In the genomic region with DNA sequence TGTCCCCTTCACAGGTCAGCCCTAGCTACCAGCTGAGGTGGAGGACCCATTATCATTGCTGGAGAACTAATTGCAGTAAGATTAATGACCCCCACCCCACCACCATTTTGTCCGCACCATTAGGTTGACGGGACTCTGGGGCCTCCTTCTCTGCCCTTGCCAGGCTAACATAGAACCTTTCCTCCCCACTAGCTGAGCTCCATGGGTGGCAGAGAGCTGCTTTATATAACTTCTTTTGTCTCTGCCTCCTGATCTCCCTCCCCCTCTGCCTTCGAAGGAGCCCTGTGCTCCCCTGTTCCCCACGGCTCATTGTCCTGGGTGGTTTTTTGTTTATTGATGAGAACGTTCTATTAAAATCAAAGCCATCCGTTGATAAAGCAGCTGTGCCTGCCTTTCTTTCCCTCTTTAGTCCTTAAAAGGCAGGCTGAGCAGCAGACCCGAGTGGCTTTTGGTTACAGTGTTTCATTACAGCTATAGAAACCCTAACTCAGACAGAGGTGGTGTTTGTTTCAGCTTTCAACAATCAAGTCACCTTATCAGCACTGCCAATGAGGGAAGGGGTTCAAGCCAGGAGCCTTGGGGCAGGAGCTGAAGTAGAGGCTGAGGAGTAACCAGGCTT, we compare ENCODE assay signal across 15 mouse cellular contexts. TPM values are rescaled to one million over a fixed set of nuclear protein-coding genes. Genes with fewer than 3 reads are reported as not detected.
A peak's percentile ranks its signal among the peaks of the same experiment; 100 is the strongest.
DNase-seq lines count a peak whose midpoint lies in the region; ATAC-seq and TF ChIP-seq lines count a peak whose summit lies in the region.
"Had no signal": no experiment of that assay in that cellular context is flagged by ENCODE, and none has a peak within 500 bp of the region (broad histone marks: within the 10 kb centered on the region; RNA-seq: fewer than 3 reads in every experiment).

No protein-coding gene starts in this region.

- H3K9me3 ChIP-seq in heart, embryonic 12.5 days (replicated peaks) = 0 out of 2 replicates have a peak, but pooled peaks cover 5% of the 10 kb centered on the region
- H3K9me3 ChIP-seq in midbrain, embryonic 13.5 days = no peaks in the 10 kb centered on the region
- H3K9me3 ChIP-seq: stomach, embryonic 15.5 days had no signal

- TF ChIP-seq POLR2A in thymus, adult 2 months (IDR thresholded peaks at IDR 0.05; ENCODE audit: control insufficient read depth, extremely low read depth, insufficient read depth, low read length, poor library complexity) = no peak

- no peak for DNase-seq in heart, postnatal 25 days (ENCODE audit: low spot score)
- no peak for DNase-seq in thymus, adult 2 months
- no peak for DNase-seq in thymus, adult 18-20 months
- DNase-seq in liver = no peak
- DNase-seq in adrenal gland, adult 2 months = no peak
- DNase-seq: cerebellum, postnatal 14 days; kidney, postnatal 10 days; lung, adult 18-20 months; right cerebral cortex, adult 18-20 months had no signal

- H3K36me3 ChIP-seq in heart, embryonic 12.5 days = no peaks in the 10 kb centered on the region
- no peaks in the 10 kb centered on the region for H3K36me3 ChIP-seq in thymus, adult 2 months (ENCODE audit: control insufficient read depth, insufficient read depth, low read length)
- H3K36me3 ChIP-seq in midbrain, embryonic 13.5 days = no peaks in the 10 kb centered on the region
- H3K36me3 ChIP-seq: stomach, embryonic 15.5 days had no signal

- no peaks in the 10 kb centered on the region for H3K27me3 ChIP-seq in heart, embryonic 12.5 days (replicated peaks)
- H3K27me3 ChIP-seq in thymus, adult 2 months (ENCODE audit: control insufficient read depth, insufficient read depth, low read length) = no peaks in the 10 kb centered on the region
- no peaks in the 10 kb centered on the region for H3K27me3 ChIP-seq in midbrain, embryonic 13.5 days
- H3K27me3 ChIP-seq: Patski; stomach, embryonic 15.5 days had no signal

- no peak overlapping the region for H3K4me3 ChIP-seq in heart, embryonic 12.5 days
- no peak overlapping the region for H3K4me3 ChIP-seq in thymus, adult 2 months (ENCODE audit: control insufficient read depth, insufficient read depth, low read length)
- no peak overlapping the region for H3K4me3 ChIP-seq in midbrain, embryonic 13.5 days (replicated peaks)
- H3K4me3 ChIP-seq: megakaryocyte, embryonic 14.5 days; stomach, embryonic 15.5 days had no signal

- 0 out of 2 replicates have a peak overlapping the region, but pooled peaks have one; percentile 34 for H3K9ac ChIP-seq in heart, embryonic 12.5 days
- H3K9ac ChIP-seq in midbrain, embryonic 13.5 days (replicated peaks) = no peak overlapping the region
- H3K9ac ChIP-seq: stomach, embryonic 15.5 days had no signal

- intact Hi-C loops in heart, postnatal 25 days (cut with DNase I) = no loop called here

- H3K4me1 ChIP-seq in heart, embryonic 12.5 days (replicated peaks) = peaks cover 18% of the 10 kb centered on the region
- peaks cover 35% of the 10 kb centered on the region for H3K4me1 ChIP-seq in thymus, adult 2 months (replicated peaks; ENCODE audit: control insufficient read depth, insufficient read depth, low read length)
- peaks cover 12% of the 10 kb centered on the region for H3K4me1 ChIP-seq in midbrain, embryonic 13.5 days (replicated peaks)
- H3K4me1 ChIP-seq: stomach, embryonic 15.5 days had no signal

- TF ChIP-seq CTCF in thymus, adult 2 months (IDR thresholded peaks at IDR 0.05; ENCODE audit: borderline replicate concordance, control insufficient read depth, extremely low read depth, insufficient read depth, low read length, poor library complexity) = no peak

- ATAC-seq in heart, embryonic 12.5 days (ENCODE audit: insufficient number of reproducible peaks, low FRiP score) = no peak
- ATAC-seq in midbrain, embryonic 13.5 days = no peak
- ATAC-seq in granulocyte monocyte progenitor cell, adult 5-6 weeks (replicated peaks; ENCODE audit: poor library complexity, severe bottlenecking) = no peak
- ATAC-seq: Patski had no signal

- H3K4me2 ChIP-seq in heart, embryonic 12.5 days = no peak overlapping the region
- H3K4me2 ChIP-seq in midbrain, embryonic 13.5 days (replicated peaks) = no peak overlapping the region
- H3K4me2 ChIP-seq: stomach, embryonic 15.5 days had no signal

- WGBS in heart, embryonic 12.5 days = 23% methylated on average over 7 of the region's 7 CpGs
- WGBS in thymus, adult 2 months = 84% methylated on average over 7 of the region's 7 CpGs
- WGBS in midbrain, embryonic 13.5 days = 7% methylated on average over 7 of the region's 7 CpGs

- H3K27ac ChIP-seq in heart, embryonic 12.5 days (ENCODE audit: poor library complexity, severe bottlenecking) = 0 out of 2 replicates have a peak overlapping the region, but pooled peaks have one; percentile 13
- peak overlapping the region; percentile 42; the same call in 1 of the 2 replicates for H3K27ac ChIP-seq in thymus, adult 2 months (ENCODE audit: control insufficient read depth, insufficient read depth, low read length)
- peak overlapping the region; percentile 65 for H3K27ac ChIP-seq in midbrain, embryonic 13.5 days
- H3K27ac ChIP-seq: stomach, embryonic 15.5 days had no signal

RNA-seq across cellular contexts. Expression of gene Dnah17, which starts 12.2 kb away (rescaled TPM):
- polyA plus RNA-seq in heart, embryonic 12.5 days (2016; fragmentation: Nextera tagmentation; extraction: Ambion mirVana) = 0.10 and 0.26 TPM in 2 replicates
- under 1 TPM; 0.06 to 0.10 TPM for total RNA-seq in heart, postnatal 25 days (2021)
- polyA plus RNA-seq in thymus, adult 2 months (2012; rRNA removed) = 1.8 and 2.3 TPM in 2 replicates
- 0.19 and 0.34 TPM in 2 replicates for polyA plus RNA-seq in midbrain, embryonic 13.5 days (2015; fragmentation: Nextera tagmentation; extraction: Ambion mirVana)
- total RNA-seq in adrenal gland, adult 2 months (2021) = under 1 TPM; 0.03 to 0.12 TPM
- under 0.01 and 0.12 TPM in 2 replicates for polyA plus RNA-seq in adrenal gland, adult 2 months (2012; rRNA removed)
- total RNA-seq in granulocyte monocyte progenitor cell, adult 5-6 weeks (2014; fragmentation: Nextera tagmentation) = 0.13 TPM in 1 of 2 replicates, not detected in the other
- total RNA-seq in granulocyte monocyte progenitor cell, adult 5-6 weeks (2017) = not detected in 2 replicates

Comparison
In these comparisons a context has a peak if more than half of its experiments do, and no peak if none do; other contexts are left out.
1. H3K27ac ChIP-seq: peak in every context shown above with its lines; median percentile 65 in midbrain, embryonic 13.5 days; 42 in thymus, adult 2 months; 13 in heart, embryonic 12.5 days.